Mouse (Mus musculus) liver, adult 2 months (tissue): ENCODE results near the gene Gng3.

Source experiments
- CTCF ChIP-seq: fragments of 200-500 bp; IDR thresholded peaks from 2 replicates; pipeline ENCODE4 v1.5.1; 2011; ENCODE audit warnings: low read depth, low read length, control low read depth
- POLR2A ChIP-seq: fragments of 200-500 bp; IDR thresholded peaks from 2 replicates; pipeline ENCODE4 v1.6.1; 2011; ENCODE audit warnings: low read length, control low read depth; ENCODE audit not compliant: insufficient read depth; ENCODE audit errors: extremely low read depth

- TF ChIP-seq POLR2A, result no peak
- no peak for TF ChIP-seq CTCF
Observed at GRCm38 (mm10) chr19:8830664-8831063, 8.3 kb downstream of the Gng3 start.
